Mouse (Mus musculus) MEL (cell line): ENCODE measurements around the gene Npl. TPM values are rescaled to one million over a fixed set of nuclear protein-coding genes. Genes with fewer than 3 reads are reported as not detected.
A peak's percentile ranks its signal among the peaks of the same experiment; 100 is the strongest.

Source experiments
- DNase-seq: peaks from one replicate; pipeline ENCODE4 v3.0.0; 2011; ENCODE audit warnings: low read depth, low spot score
- H3K27ac ChIP-seq: 2 replicates; pipeline ENCODE4 v1.5.1; 2012; ENCODE audit warnings: low read depth, mild to moderate bottlenecking, control low read depth, low read length, moderate library complexity; ENCODE audit not compliant: control insufficient read depth
- H3K27me3 ChIP-seq, 2 experiments: fragments of 150-350 bp in 1 of 2; sonication (generic) in 1 of 2; 2 replicates each; pipeline ENCODE4 v1.6.1; 2012; ENCODE audit warnings: low read length in 2 of 2, mild to moderate bottlenecking in 2 of 2, improper control_type of control experiment in 1 of 2, moderate library complexity in 1 of 2; ENCODE audit not compliant: insufficient read depth in 2 of 2, control insufficient read depth in 1 of 2
- H3K36me3 ChIP-seq, 2 experiments: 2 replicates each; pipeline ENCODE4 v1.6.1; 2012 to 2014; ENCODE audit warnings: low read length in 2 of 2, improper control_type of control experiment in 1 of 2, inconsistent platforms in 1 of 2, mild to moderate bottlenecking in 1 of 2; ENCODE audit not compliant: insufficient read depth in 2 of 2, control insufficient read depth in 1 of 2
- H3K4me1 ChIP-seq, 2 experiments: fragments of 150-350 bp in 1 of 2; sonication (generic) in 1 of 2; 2 replicates each; pipeline ENCODE4 v1.6.1; 2012; ENCODE audit warnings: low read length in 2 of 2, improper control_type of control experiment in 1 of 2, mild to moderate bottlenecking in 1 of 2; ENCODE audit not compliant: insufficient read depth in 2 of 2, control insufficient read depth in 1 of 2
- H3K4me3 ChIP-seq, 2 experiments: fragments of 150-350 bp in 1 of 2; sonication (generic) in 1 of 2; 2 replicates each; pipeline ENCODE4 v1.5.1; 2012; ENCODE audit warnings: low read depth in 2 of 2, low read length in 2 of 2, mild to moderate bottlenecking in 2 of 2, moderate library complexity in 2 of 2, control low read depth in 1 of 2, improper control_type of control experiment in 1 of 2; ENCODE audit not compliant: control insufficient read depth in 1 of 2, insufficient read depth in 1 of 2
- H3K79me2 ChIP-seq: 2 replicates; pipeline ENCODE4 v1.6.1; 2012; ENCODE audit warnings: mild to moderate bottlenecking, low read length, moderate library complexity; ENCODE audit not compliant: control insufficient read depth, poor library complexity, insufficient read depth
- H3K9ac ChIP-seq: 2 replicates; pipeline ENCODE4 v1.6.1; 2012; ENCODE audit warnings: low read depth, mild to moderate bottlenecking, control low read depth, low read length, moderate library complexity; ENCODE audit not compliant: control insufficient read depth, poor library complexity, severe bottlenecking
- H3K9me3 ChIP-seq: fragments of 150-350 bp; sonication (generic); replicated peaks from 2 replicates; pipeline ENCODE4 v1.6.1; 2012; ENCODE audit warnings: mild to moderate bottlenecking, low read length, improper control_type of control experiment, moderate library complexity; ENCODE audit not compliant: insufficient read depth
- BHLHE40 ChIP-seq: IDR thresholded peaks from 2 replicates; pipeline ENCODE4 v1.6.1; 2012; ENCODE audit warnings: low read depth, mild to moderate bottlenecking, inconsistent platforms, low read length, improper control_type of control experiment, borderline replicate concordance
- CHD1 ChIP-seq: IDR thresholded peaks from 2 replicates; pipeline ENCODE4 v1.6.1; 2012; ENCODE audit warnings: low read depth, mild to moderate bottlenecking, inconsistent platforms, low read length, improper control_type of control experiment
- CHD2 ChIP-seq: IDR thresholded peaks from 2 replicates; pipeline ENCODE4 v1.6.1; 2011; ENCODE audit warnings: low read length, improper control_type of control experiment
- CTCF ChIP-seq, 3 experiments: IDR thresholded peaks in 2 of 3; conservative IDR thresholded peaks in 1 of 3; 2 replicates each; pipeline ENCODE4 v1.5.1; 2011 to 2012; ENCODE audit warnings: low read length in 3 of 3, low read depth in 2 of 3, mild to moderate bottlenecking in 2 of 3, improper control_type of control experiment in 1 of 3, inconsistent platforms in 1 of 3, mixed read lengths in 1 of 3, moderate library complexity in 1 of 3; ENCODE audit not compliant: control insufficient read depth in 1 of 3, insufficient read depth in 1 of 3, poor library complexity in 1 of 3, severe bottlenecking in 1 of 3
- E2F4 ChIP-seq: IDR thresholded peaks from 2 replicates; pipeline ENCODE4 v1.6.1; 2011; ENCODE audit warnings: low read depth, low read length, improper control_type of control experiment, borderline replicate concordance
- ELF1 ChIP-seq: IDR thresholded peaks from 2 replicates; pipeline ENCODE4 v1.6.1; 2014; ENCODE audit warnings: low read depth, mild to moderate bottlenecking, inconsistent platforms, low read length, improper control_type of control experiment, moderate library complexity
- ETS1 ChIP-seq: IDR thresholded peaks from 2 replicates; pipeline ENCODE4 v1.6.1; 2012; ENCODE audit warnings: low read depth, mild to moderate bottlenecking, inconsistent platforms, low read length, improper control_type of control experiment, moderate library complexity
- GATA1 ChIP-seq: IDR thresholded peaks from 2 replicates; pipeline ENCODE4 v1.6.1; 2011; ENCODE audit warnings: low read depth, low read length, improper control_type of control experiment
- HCFC1 ChIP-seq: IDR thresholded peaks from 2 replicates; pipeline ENCODE4 v1.6.1; 2012; ENCODE audit warnings: low read depth, mild to moderate bottlenecking, inconsistent platforms, low read length, improper control_type of control experiment, moderate library complexity
- KAT2A ChIP-seq: conservative IDR thresholded peaks from 2 replicates; pipeline ENCODE4 v1.6.1; 2012; ENCODE audit warnings: low read depth, low read length, improper control_type of control experiment, inconsistent platforms
- MAX ChIP-seq: IDR thresholded peaks from 2 replicates; pipeline ENCODE4 v1.6.1; 2011; ENCODE audit warnings: low read length, improper control_type of control experiment
- MAZ ChIP-seq: IDR thresholded peaks from 2 replicates; pipeline ENCODE4 v1.6.1; 2012; ENCODE audit warnings: low read depth, mild to moderate bottlenecking, inconsistent platforms, low read length, improper control_type of control experiment
- MEF2A ChIP-seq: IDR thresholded peaks from 2 replicates; pipeline ENCODE4 v1.6.1; 2014; ENCODE audit warnings: low read depth, mild to moderate bottlenecking, inconsistent platforms, low read length, improper control_type of control experiment; ENCODE audit not compliant: poor library complexity, insufficient replicate concordance, severe bottlenecking; ENCODE audit errors: extremely low read depth
- MYB ChIP-seq: IDR thresholded peaks from 2 replicates; pipeline ENCODE4 v1.6.1; 2011; ENCODE audit warnings: mild to moderate bottlenecking, low read depth, low read length, improper control_type of control experiment
- MYC ChIP-seq: IDR thresholded peaks from 2 replicates; pipeline ENCODE4 v1.6.1; 2011; ENCODE audit warnings: low read depth, mild to moderate bottlenecking, low read length, improper control_type of control experiment, moderate library complexity
- NELFE ChIP-seq: IDR thresholded peaks from 2 replicates; pipeline ENCODE4 v1.6.1; 2011; ENCODE audit warnings: low read depth, low read length, improper control_type of control experiment
- NRF1 ChIP-seq: IDR thresholded peaks from 2 replicates; pipeline ENCODE4 v1.6.1; 2014; ENCODE audit warnings: low read depth, mild to moderate bottlenecking, inconsistent platforms, low read length, improper control_type of control experiment, moderate library complexity; ENCODE audit not compliant: poor library complexity, insufficient read depth, severe bottlenecking
- POLR2A ChIP-seq, 2 experiments: IDR thresholded peaks; 2 replicates each; pipeline ENCODE4 v1.6.1; 2011 to 2012; ENCODE audit warnings: low read length in 2 of 2, mild to moderate bottlenecking in 2 of 2, control low read depth in 1 of 2, improper control_type of control experiment in 1 of 2, low read depth in 1 of 2, moderate library complexity in 1 of 2; ENCODE audit not compliant: control insufficient read depth in 1 of 2, insufficient read depth in 1 of 2, poor library complexity in 1 of 2
- POLR2AphosphoS2 ChIP-seq: IDR thresholded peaks from 2 replicates; pipeline ENCODE4 v1.6.1; 2011; ENCODE audit warnings: low read length, improper control_type of control experiment
- POLR2AphosphoS5 ChIP-seq: IDR thresholded peaks from 2 replicates; pipeline ENCODE4 v1.6.1; 2012; ENCODE audit warnings: low read depth, borderline replicate concordance, mild to moderate bottlenecking, inconsistent platforms, low read length, moderate library complexity, mixed read lengths
- SIN3A ChIP-seq: IDR thresholded peaks from 2 replicates; pipeline ENCODE4 v1.6.1; 2012; ENCODE audit warnings: low read length, improper control_type of control experiment, inconsistent platforms
- SMC3 ChIP-seq: IDR thresholded peaks from 2 replicates; pipeline ENCODE4 v1.6.1; 2011; ENCODE audit warnings: low read depth, low read length, improper control_type of control experiment
- TAL1 ChIP-seq: IDR thresholded peaks from 2 replicates; pipeline ENCODE4 v1.6.1; 2012; ENCODE audit warnings: mild to moderate bottlenecking, inconsistent platforms, low read length, moderate library complexity, mixed read lengths
- TBP ChIP-seq: IDR thresholded peaks from 2 replicates; pipeline ENCODE4 v1.8.0; 2011; ENCODE audit warnings: low read depth, low read length, improper control_type of control experiment
- TCF12 ChIP-seq: IDR thresholded peaks from 2 replicates; pipeline ENCODE4 v1.6.1; 2014; ENCODE audit warnings: low read depth, mild to moderate bottlenecking, inconsistent platforms, low read length, improper control_type of control experiment, moderate library complexity
- USF1 ChIP-seq: IDR thresholded peaks from 2 replicates; pipeline ENCODE4 v1.6.1; 2014; ENCODE audit warnings: low read depth, mild to moderate bottlenecking, inconsistent platforms, low read length, improper control_type of control experiment, moderate library complexity
- ZKSCAN1 ChIP-seq: IDR thresholded peaks from 2 replicates; pipeline ENCODE4 v1.6.1; 2012; ENCODE audit warnings: low read depth, mild to moderate bottlenecking, inconsistent platforms, low read length, improper control_type of control experiment, moderate library complexity
- ZMIZ1 ChIP-seq: IDR thresholded peaks from 2 replicates; pipeline ENCODE4 v1.6.1; 2012; ENCODE audit warnings: low read depth, mild to moderate bottlenecking, inconsistent platforms, low read length, improper control_type of control experiment, moderate library complexity
- polyA plus RNA-seq, 2 experiments: library from polyadenylated mRNA; stranded (reverse) in 1 of 2; unstranded in 1 of 2; fragments of >175 nt in 1 of 2; fragments of >200 nt in 1 of 2; gene quantifications; 2 replicates each; pipeline versions ENCODE4 v1.2.1 to v1.2.4; 2012; ENCODE audit warnings: low replicate concordance in 2 of 2, low read depth in 1 of 2; ENCODE audit not compliant: insufficient read length in 2 of 2, insufficient read depth in 1 of 2, missing spikeins in 1 of 2
- total RNA-seq: library from RNA; depleted of rRNA; stranded (reverse); fragments of 300-350 nt; gene quantifications from 2 replicates; pipeline ENCODE4 v1.2.3, GENCODE M21; 2012

Npl gene
- total and polyA plus RNA-seq, 3 experiments, result 0.08 TPM; not detected in 2

- H3K79me2 ChIP-seq, result peaks cover 32% of the 10 kb centered on the region
- peak; percentile 51 for DNase-seq
- H3K4me1 ChIP-seq, result peaks cover 0 to 9% of the 10 kb centered on the region in 2 experiments; a peak in 2 of 4 replicates
- TF ChIP-seq MYB (no peak), USF1 (peak; percentile 58; the same call in 1 of the 2 replicates), MEF2A (no peak), KAT2A (no peak), POLR2AphosphoS2 (no peak), MAX (no peak), NELFE (no peak), MYC (no peak), ETS1 (no peak), CTCF (IDR thresholded peaks at IDR 0.05 in 2 of 3, conservative IDR thresholded peaks at IDR 0.05 in 1 of 3; ENCODE audit: control insufficient read depth in 1 of 3, insufficient read depth in 1 of 3, low read depth in 2 of 3, low read length in 3 of 3, poor library complexity in 1 of 3, severe bottlenecking in 1 of 3) (peak in 2 of 3 experiments; percentile 31 to 37; a peak in 4 of 6 replicates), BHLHE40 (no peak), E2F4 (no peak)
- TF ChIP-seq, all 39 proteins: peak for 2
- no peaks in the 10 kb centered on the region for H3K9me3 ChIP-seq
- H3K27me3 ChIP-seq, result no peaks in the 10 kb centered on the region
- no peak overlapping the region for H3K4me3 ChIP-seq
- peak overlapping the region; percentile 41; the same call in 1 of the 2 replicates for H3K9ac ChIP-seq
- H3K36me3 ChIP-seq, result peaks cover 2 to 14% of the 10 kb centered on the region in 2 experiments
- no peak overlapping the region for H3K27ac ChIP-seq
Measured at GRCm38 (mm10) chr1:153489132-153489531, 60.7 kb downstream of the Npl start.

- Histone ChIP-seq H3K9me3 (no peaks in the 10 kb centered on the region), H3K79me2 (peaks cover 45% of the 10 kb centered on the region), H3K4me1 (peaks cover 8 to 12% of the 10 kb centered on the region in 2 experiments), H3K27ac (peak within 1 kb of the TSS; percentile 77)
- peak; percentile 95 for DNase-seq
- TF ChIP-seq POLR2AphosphoS5 (no peak), ELF1 (peak; percentile 84), SIN3A (peak; percentile 69), MYC (peak; percentile 62; the same call in 1 of the 2 replicates), ZMIZ1 (peak; percentile 98), CHD1 (no peak), MAZ (no peak), TCF12 (peak; percentile 70), KAT2A (no peak; the same call in 1 of the 2 replicates), ZKSCAN1 (no peak), MAX (peak; percentile 62; the same call in 1 of the 2 replicates), POLR2AphosphoS2 (peak; percentile 98), E2F4 (peak; percentile 93), USF1 (no peak), SMC3 (no peak), POLR2A (IDR thresholded peaks at IDR 0.05; ENCODE audit: control insufficient read depth in 1 of 2, insufficient read depth in 1 of 2, low read depth in 1 of 2, low read length in 2 of 2, poor library complexity in 1 of 2) (peak; percentile 95 to 97), TAL1 (no peak), CHD2 (peak; percentile 88), TBP (peak; percentile 90; the same call in 1 of the 2 replicates), GATA1 (no peak), HCFC1 (peak; percentile 82), NELFE (peak; percentile 99), NRF1 (peak; percentile 82)
- TF ChIP-seq, all 39 proteins: peak for 14
- H3K9ac ChIP-seq, result peak within 1 kb of the TSS; percentile 98
- H3K36me3 ChIP-seq, result peaks cover 18 to 28% of the 10 kb centered on the region in 2 experiments
- no peaks in the 10 kb centered on the region for H3K27me3 ChIP-seq
- peak within 1 kb of the TSS; percentile 70 to 94 for H3K4me3 ChIP-seq
Measured at GRCm38 (mm10) chr1:153487500-153487879, 62.4 kb downstream of the Npl start, which contains the start of gene Dhx9. Gene Dhx9, minus strand, starts transcription at chr1:153487660.
